Mouse (Mus musculus) left cerebral cortex, postnatal 4 days (tissue): Measurements from ENCODE around the gene Mtx2. TPM values are rescaled to one million over a fixed set of nuclear protein-coding genes. Genes with fewer than 3 reads are reported as not detected.

Source experiments
- DNase-seq: peaks from one replicate; pipeline ENCODE4 v3.0.0-alpha.2; 2022
- intact Hi-C: fragments of 180-260 bp; cut with DNase I; formaldehyde crosslinking; loops from one replicate; pipeline ENCODE4 v1.15.1; 2025
- total RNA-seq, 2 experiments: library from RNA; stranded (reverse); gene quantifications; 2 replicates each; pipeline ENCODE4 v1.2.3; 2021

Gene Mtx2
- total RNA-seq: 10 to 100 TPM; 67.5 to 68.4 TPM

GRCm38 (mm10) chr2:74825730-74826430, at the start of gene Mtx2:
Gene Mtx2 (plus strand): TSS chr2:74825803.
- intact Hi-C loops: no loop called here
- peak; percentile 76 for DNase-seq

- intact Hi-C loops: no loop called here
- no peak for DNase-seq
These were observed 47.9 kb upstream of the Mtx2 start for GRCm38 (mm10) chr2:74777536-74778275.

GRCm38 (mm10) chr2:74781386-74781785, 44.2 kb upstream of the Mtx2 start:
- intact Hi-C loops: no loop called here
- no peak for DNase-seq

GRCm38 (mm10) chr2:74795531-74795930, 30.1 kb upstream of the Mtx2 start:
- intact Hi-C loops: no loop called here
- DNase-seq: peak; percentile 8

- intact Hi-C loops: no loop called here
These were observed 17.2 kb upstream of the Mtx2 start for GRCm38 (mm10) chr2:74808431-74808830.

GRCm38 (mm10) chr2:74822654-74823053, 2.9 kb upstream of the Mtx2 start:
- no peak for DNase-seq
- intact Hi-C loops: no loop called here

More at GRCm38 (mm10) chr2:74808431-74808830, 17.2 kb upstream of the Mtx2 start:
- no peak for DNase-seq

GRCm38 (mm10) chr2:74825371-74825729, 253 bp upstream of the Mtx2 start:
- intact Hi-C loops: no loop called here

GRCm38 (mm10) chr2:74846992-74847391, 21.4 kb downstream of the Mtx2 start:
- intact Hi-C loops: no loop called here
- no peak for DNase-seq

More at GRCm38 (mm10) chr2:74825371-74825729, 253 bp upstream of the Mtx2 start:
- DNase-seq: no peak

- intact Hi-C loops: no loop called here
- DNase-seq: no peak
These were observed 21.9 kb downstream of the Mtx2 start for GRCm38 (mm10) chr2:74847516-74847915.

GRCm38 (mm10) chr2:74850036-74850435, 24.4 kb downstream of the Mtx2 start:
- intact Hi-C loops: no loop called here
- DNase-seq: no peak

GRCm38 (mm10) chr2:74862070-74862476, 36.5 kb downstream of the Mtx2 start:
- intact Hi-C loops: no loop called here
- no peak for DNase-seq

- intact Hi-C loops: loop anchor here (2.0 kb wide), 1 partner anchor 31 kb away; no protein-coding TSS in a partner anchor
- DNase-seq: no peak
These were observed 39.8 kb downstream of the Mtx2 start for GRCm38 (mm10) chr2:74865414-74865813.

GRCm38 (mm10) chr2:74874043-74874442, 48.4 kb downstream of the Mtx2 start:
- intact Hi-C loops: no loop called here
- no peak for DNase-seq

- DNase-seq: no peak
- intact Hi-C loops: no loop called here
These were observed 58.8 kb downstream of the Mtx2 start for GRCm38 (mm10) chr2:74884357-74884756.

GRCm38 (mm10) chr2:74891868-74892267, 66.3 kb downstream of the Mtx2 start:
- DNase-seq: no peak
- intact Hi-C loops: no loop called here

- DNase-seq: no peak
- intact Hi-C loops: no loop called here
These were observed 67.4 kb downstream of the Mtx2 start for GRCm38 (mm10) chr2:74892881-74893615.

- intact Hi-C loops: no loop called here
- no peak for DNase-seq
These were observed 68.5 kb downstream of the Mtx2 start for GRCm38 (mm10) chr2:74894061-74894460.

GRCm38 (mm10) chr2:74899973-74900372, 74.4 kb downstream of the Mtx2 start:
- no peak for DNase-seq
- intact Hi-C loops: no loop called here

GRCm38 (mm10) chr2:74901764-74902295, 76.2 kb downstream of the Mtx2 start:
- intact Hi-C loops: no loop called here
- no peak for DNase-seq

GRCm38 (mm10) chr2:74907368-74908291, 82.0 kb downstream of the Mtx2 start:
- DNase-seq: peak; percentile 7
- intact Hi-C loops: no loop called here
